Mouse (Mus musculus): ENCODE results near the gene Myo7a. TPM values are rescaled to one million over a fixed set of nuclear protein-coding genes. Genes with fewer than 3 reads are reported as not detected.

The Myo7a gene
- polyA plus RNA-seq, 1 experiment, result 3.3 TPM

DNA sequence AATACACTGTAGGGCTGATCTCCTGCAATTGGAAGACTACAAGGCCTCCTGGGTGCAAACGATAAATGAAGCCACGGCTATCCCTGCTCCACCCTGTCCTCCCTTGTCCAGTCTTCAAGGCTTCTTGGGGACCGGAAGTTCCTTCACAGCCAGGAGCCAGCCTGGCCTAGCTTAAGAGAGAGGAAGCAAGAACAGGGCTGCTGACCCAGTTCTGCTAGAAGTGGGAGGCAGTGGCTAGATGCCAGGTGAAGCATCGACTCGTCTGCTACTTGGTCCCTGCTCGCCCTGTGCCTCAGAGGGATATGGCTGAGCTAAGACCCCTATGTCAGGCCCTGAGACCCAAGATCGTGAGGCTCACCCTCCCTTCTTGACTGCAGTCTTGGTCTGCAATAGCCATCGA is 2.3 kb upstream of the Myo7a start:
- H3K4me1 ChIP-seq (ENCODE audit: control insufficient read depth, insufficient read depth, insufficient read length, low read length), result peaks cover 17% of the 10 kb centered on the region
- no peak overlapping the region for H3K4me3 ChIP-seq (ENCODE audit: insufficient read depth, low read depth, low read length)
- no peak overlapping the region for H3K27ac ChIP-seq (replicated peaks; ENCODE audit: low read depth, low read length)

DNA sequence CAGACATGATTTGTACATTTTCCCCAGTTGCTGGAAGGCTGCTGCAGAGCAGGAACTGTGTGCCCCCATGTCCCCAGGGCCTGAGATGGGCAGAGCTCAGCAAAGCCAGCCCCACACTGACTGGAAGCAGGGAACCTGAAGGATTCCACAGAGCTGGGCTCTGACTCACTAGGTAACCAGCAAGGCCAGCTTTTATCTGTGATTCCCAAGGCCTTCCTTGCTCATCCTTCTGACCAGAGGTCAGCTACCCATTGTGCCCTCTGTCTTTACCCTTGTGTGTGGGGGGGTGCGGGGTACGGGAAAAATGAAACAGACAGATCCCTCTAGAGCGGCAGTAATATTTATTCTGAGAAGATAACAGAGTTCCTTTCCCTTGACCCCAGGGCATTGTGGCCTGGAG is 1.9 kb upstream of the Myo7a start:
- Histone ChIP-seq H3K4me3 (ENCODE audit: insufficient read depth, low read depth, low read length) (no peak overlapping the region), H3K27ac (replicated peaks; ENCODE audit: low read depth, low read length) (no peak overlapping the region), H3K4me1 (ENCODE audit: control insufficient read depth, insufficient read depth, insufficient read length, low read length) (peaks cover 21% of the 10 kb centered on the region)

DNA sequence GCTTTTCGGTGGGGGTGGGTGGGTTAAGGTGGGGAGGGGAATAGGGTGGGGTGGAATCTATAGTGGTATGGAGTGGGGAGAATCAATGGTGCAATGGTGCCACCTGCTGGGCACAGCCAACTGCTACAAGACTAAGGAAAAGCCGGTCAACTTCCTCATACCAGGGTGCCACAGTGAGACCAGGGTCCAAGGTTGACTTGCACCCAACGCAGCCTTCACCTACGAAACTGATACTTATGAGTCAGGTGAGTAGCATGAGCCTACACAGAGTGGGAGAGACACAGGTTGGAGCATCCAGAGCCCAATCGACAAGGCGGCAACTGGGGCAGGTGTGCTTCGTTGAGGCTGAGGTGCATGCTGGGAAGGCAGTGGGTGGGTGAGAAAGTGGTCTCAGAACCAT is 1.0 kb upstream of the Myo7a start:
- peaks cover 25% of the 10 kb centered on the region for H3K4me1 ChIP-seq (ENCODE audit: control insufficient read depth, insufficient read depth, insufficient read length, low read length)
- H3K4me3 ChIP-seq (ENCODE audit: insufficient read depth, low read depth, low read length), result no peak overlapping the region
- H3K27ac ChIP-seq (replicated peaks; ENCODE audit: low read depth, low read length), result no peak overlapping the region

DNA sequence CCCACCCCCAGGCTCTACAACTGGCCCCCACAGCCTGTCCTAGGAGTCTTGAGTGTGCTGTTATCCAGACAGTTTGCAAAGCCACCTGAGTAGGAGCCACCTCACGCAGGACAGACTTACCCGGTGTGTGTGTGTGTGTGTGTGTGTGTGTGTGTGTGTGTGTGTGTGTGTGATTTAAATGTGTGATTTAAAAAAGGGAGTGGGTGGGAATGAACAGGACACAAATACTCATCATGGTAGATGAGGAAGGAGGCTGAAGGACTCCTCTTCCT is 573 bp upstream of the Myo7a start:
- H3K27ac ChIP-seq (replicated peaks; ENCODE audit: low read depth, low read length), result 0 out of 2 replicates have a peak overlapping the region, but pooled peaks have one; percentile 2
- no peak overlapping the region for H3K4me3 ChIP-seq (ENCODE audit: insufficient read depth, low read depth, low read length)
- H3K4me1 ChIP-seq (ENCODE audit: control insufficient read depth, insufficient read depth, insufficient read length, low read length), result peaks cover 25% of the 10 kb centered on the region

DNA sequence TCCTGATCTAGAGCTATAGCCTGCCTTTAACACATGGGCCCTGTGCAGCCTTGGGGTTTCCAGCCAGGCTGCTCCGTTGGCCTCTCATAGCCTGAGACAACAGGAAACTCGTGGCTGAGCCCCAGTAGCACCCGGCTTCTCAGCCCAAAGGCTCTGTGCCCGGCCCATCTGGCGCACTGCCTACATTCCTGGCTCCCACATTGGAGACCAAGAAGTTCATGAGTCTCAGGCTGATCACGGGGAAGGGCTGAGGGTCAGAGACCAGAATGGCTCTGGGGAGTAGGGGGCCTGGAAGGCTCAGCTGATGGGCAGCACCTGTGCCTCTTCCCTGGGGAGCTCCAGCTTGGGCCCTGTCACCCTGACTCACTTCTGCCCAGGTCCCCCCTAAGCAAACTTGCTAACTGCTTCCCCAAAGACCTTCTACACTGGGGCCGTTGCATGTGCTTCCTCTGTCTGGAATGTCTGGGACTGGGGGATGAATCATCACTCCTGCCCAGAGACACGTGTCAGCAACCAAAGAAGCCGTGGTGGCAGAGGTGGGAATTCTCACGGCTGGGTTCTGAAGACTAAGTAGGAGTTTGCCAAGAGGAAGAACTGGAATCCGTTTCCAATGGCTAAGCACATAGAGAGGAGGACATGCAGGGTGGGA is 2.2 kb downstream of the Myo7a start:
- Histone ChIP-seq H3K27ac (replicated peaks; ENCODE audit: low read depth, low read length) (peak overlapping the region; percentile 75), H3K4me3 (ENCODE audit: insufficient read depth, low read depth, low read length) (no peak overlapping the region), H3K4me1 (ENCODE audit: control insufficient read depth, insufficient read depth, insufficient read length, low read length) (peaks cover 25% of the 10 kb centered on the region)

DNA sequence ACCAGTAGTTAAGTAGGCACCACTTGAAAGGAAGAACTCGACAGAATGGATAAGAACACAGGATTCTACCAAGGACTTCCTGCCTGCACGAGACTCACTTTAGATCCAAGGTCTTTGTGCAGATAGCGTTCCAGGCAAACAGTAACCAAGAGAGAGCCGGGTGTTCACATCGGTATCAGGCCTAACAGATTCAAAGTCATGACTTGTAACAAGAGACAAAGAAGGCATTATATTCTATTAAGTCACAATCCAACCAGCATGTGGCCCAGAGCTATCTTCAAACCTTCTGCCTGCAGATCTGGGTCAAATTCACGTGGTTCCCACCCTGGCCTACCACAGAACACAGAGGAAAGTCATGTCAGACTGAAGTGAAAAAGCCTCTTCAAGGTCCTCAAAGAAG is 4.7 kb downstream of the Myo7a start:
- peaks cover 25% of the 10 kb centered on the region for H3K4me1 ChIP-seq (ENCODE audit: control insufficient read depth, insufficient read depth, insufficient read length, low read length)
- H3K4me3 ChIP-seq (ENCODE audit: insufficient read depth, low read depth, low read length), result no peak overlapping the region
- H3K27ac ChIP-seq (replicated peaks; ENCODE audit: low read depth, low read length), result no peak overlapping the region

DNA sequence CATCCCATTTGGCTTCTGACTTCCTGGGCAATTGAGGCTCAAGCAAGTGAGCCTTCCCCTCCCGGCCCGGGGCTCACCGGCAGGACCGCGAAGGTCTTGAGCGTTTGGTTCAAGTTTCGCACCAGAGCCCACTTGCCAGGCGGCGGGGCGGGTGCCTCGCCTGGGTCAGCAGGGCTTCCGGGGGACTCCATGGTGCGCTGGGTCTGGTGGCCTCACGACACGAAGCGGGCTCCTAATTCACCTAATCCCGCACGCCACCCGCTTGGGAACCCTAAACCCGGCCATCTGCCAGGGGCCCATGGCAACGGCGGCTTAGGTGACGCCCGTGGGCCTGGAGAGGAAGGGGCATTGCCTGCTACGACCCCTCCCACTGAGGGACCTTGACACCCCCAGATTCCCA is 8.1 kb downstream of the Myo7a start:
- Histone ChIP-seq H3K27ac (replicated peaks; ENCODE audit: low read depth, low read length) (no peak overlapping the region), H3K4me1 (ENCODE audit: control insufficient read depth, insufficient read depth, insufficient read length, low read length) (peaks cover 30% of the 10 kb centered on the region), H3K4me3 (ENCODE audit: insufficient read depth, low read depth, low read length) (peak overlapping the region; percentile 14; the same call in 1 of the 2 replicates)

DNA sequence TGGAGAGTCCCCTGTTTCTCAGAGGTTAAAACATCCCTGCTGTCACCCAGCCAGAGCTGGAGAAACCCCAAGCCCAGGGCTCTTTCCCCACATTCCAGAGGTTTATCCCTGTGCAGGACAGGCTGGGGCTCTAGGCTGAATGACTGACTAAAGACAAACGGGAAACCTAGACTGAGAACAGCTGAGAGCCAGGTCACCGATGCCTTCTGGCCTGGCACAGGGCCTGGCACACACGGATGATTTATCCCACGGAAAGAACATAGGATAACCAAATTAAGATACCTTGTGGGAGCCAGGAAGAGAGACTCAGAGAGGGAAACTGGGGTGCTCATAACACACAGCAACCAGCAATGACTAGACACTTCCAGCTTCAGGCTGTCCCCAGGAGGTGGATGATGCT is 9.6 kb downstream of the Myo7a start:
- 0 out of 2 replicates have a peak overlapping the region, but pooled peaks have one; percentile 15 for H3K27ac ChIP-seq (replicated peaks; ENCODE audit: low read depth, low read length)
- no peak overlapping the region for H3K4me3 ChIP-seq (ENCODE audit: insufficient read depth, low read depth, low read length)
- H3K4me1 ChIP-seq (ENCODE audit: control insufficient read depth, insufficient read depth, insufficient read length, low read length), result peaks cover 41% of the 10 kb centered on the region

DNA sequence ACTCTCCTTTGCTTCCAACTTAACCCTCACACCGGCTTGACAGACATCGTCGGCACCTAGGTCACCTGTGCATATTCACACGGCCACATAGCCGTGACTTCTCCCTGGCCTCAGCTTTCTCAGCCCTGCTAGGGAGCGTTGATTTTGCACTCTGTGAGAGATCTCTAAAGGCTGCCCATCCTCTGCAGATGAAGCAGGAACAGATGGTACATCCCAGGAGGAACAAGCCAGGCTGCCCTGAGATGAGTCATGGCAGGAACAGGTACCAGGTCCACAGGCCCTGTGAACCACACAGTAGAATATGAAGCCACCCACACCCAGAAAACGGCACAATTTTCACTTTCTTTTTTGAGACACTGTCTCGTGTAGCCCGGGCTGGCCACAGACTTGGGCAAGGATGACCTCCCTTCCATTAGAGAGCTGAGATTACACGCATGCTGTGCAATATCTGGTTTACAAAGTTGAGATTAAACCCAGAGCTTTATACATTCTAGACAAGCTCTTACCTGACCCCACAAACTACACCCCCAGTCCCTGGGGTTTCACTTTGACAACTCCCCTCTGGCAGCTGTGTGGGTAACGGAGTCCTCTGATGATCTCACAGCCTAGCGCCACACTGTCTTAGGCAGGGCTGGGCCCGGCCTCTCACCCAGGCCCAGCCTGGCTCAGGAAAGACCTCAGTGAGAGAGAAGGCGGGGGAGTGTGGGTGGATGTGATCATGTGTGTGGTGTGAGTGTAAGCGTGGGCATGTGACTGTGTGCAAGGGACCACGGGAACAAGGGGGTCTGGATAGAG is 10.5 kb downstream of the Myo7a start:
- H3K4me1 ChIP-seq (ENCODE audit: control insufficient read depth, insufficient read depth, insufficient read length, low read length), result peaks cover 49% of the 10 kb centered on the region
- H3K4me3 ChIP-seq (ENCODE audit: insufficient read depth, low read depth, low read length), result no peak overlapping the region
- peak overlapping the region; percentile 59 for H3K27ac ChIP-seq (replicated peaks; ENCODE audit: low read depth, low read length)

DNA sequence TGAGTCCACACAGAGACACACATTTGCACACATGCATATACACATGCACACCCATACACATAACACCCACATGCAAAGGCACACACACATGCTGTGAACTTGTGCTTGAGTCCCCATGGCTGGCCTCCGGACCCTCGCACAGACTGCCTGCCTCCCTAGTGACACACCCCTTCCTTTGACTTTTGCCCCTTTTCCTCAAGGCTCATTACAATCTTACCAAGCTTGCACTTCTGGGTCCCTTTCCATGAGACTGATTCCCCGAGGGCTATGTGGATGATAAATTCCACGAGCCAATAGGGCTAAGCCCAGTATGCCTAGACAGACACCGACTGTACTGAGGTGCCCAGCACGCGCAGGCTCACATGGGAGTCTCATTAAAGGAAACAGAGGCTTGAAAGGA is 13.1 kb downstream of the Myo7a start:
- no peak overlapping the region for H3K4me3 ChIP-seq (ENCODE audit: insufficient read depth, low read depth, low read length)
- peaks cover 59% of the 10 kb centered on the region for H3K4me1 ChIP-seq (ENCODE audit: control insufficient read depth, insufficient read depth, insufficient read length, low read length)
- peak overlapping the region; percentile 98 for H3K27ac ChIP-seq (replicated peaks; ENCODE audit: low read depth, low read length)

DNA sequence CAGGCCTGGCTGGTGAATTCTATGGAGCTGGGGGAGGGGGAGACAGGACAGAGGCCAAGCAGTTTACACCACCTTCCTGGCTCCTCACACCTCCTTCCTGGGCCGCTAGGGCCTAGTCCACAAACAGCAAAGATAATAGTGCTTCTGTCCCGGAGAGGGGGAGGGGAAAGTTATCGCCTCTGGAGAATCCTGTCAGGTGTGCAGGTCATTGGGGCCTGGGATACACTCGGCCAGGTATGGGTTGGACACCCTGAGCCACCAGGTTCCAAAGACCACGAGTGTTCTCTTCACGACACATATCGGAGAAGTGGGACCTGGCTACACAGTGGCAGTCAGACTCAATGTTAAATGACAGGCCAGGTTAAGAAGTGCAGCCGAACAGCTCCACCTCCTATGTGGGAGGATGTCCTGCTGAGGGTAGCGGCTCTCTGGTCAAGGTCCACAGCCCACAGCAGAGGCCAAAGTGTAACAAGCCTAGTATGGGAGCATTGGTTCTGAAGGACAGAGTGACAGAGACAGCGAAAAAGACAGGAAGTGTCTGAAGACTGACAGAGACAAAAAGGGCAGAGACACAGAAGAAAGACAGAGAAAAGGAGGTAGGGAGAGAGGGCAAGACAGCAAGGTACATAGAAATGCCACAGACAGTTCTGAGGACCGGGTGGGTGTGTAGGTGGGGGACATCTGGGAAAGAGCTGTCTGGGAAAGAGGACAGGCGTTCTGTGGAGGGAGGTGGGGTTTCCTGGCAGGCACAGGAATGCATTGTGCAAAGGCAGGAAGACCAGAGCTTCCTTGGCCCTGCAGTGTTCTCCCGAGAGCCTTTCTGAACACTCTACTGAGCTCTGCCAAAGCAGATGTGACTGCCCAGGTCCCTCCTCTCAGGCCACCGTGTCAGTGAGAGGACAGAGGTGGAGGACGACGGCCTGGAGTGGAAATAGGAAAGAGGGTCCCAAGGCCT is 14.6 kb downstream of the Myo7a start:
- peaks cover 59% of the 10 kb centered on the region for H3K4me1 ChIP-seq (ENCODE audit: control insufficient read depth, insufficient read depth, insufficient read length, low read length)
- no peak overlapping the region for H3K4me3 ChIP-seq (ENCODE audit: insufficient read depth, low read depth, low read length)

DNA sequence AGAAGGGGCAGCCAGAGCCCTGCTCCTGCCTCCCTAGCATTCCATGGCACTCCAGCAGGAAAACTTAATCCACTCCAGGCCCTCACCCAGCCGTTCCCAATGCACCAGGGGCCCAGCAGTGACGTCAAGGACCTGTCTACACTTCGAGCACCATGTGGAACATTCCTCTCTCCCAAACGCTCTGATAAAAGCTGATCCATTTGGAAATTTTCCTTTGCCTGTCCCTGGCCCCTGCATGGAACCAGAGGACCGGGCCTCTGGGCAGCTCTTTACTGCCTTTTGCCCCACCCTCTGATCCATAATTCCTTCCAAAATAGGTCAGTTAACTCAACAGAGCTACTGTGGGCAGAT is 15.4 kb downstream of the Myo7a start:
- Histone ChIP-seq H3K27ac (replicated peaks; ENCODE audit: low read depth, low read length) (peak overlapping the region; percentile 98), H3K4me3 (ENCODE audit: insufficient read depth, low read depth, low read length) (no peak overlapping the region), H3K4me1 (ENCODE audit: control insufficient read depth, insufficient read depth, insufficient read length, low read length) (peaks cover 55% of the 10 kb centered on the region)

More for the DNA sequence above, 14.6 kb downstream of the Myo7a start:
- peak overlapping the region; percentile 98 for H3K27ac ChIP-seq (replicated peaks; ENCODE audit: low read depth, low read length)

DNA sequence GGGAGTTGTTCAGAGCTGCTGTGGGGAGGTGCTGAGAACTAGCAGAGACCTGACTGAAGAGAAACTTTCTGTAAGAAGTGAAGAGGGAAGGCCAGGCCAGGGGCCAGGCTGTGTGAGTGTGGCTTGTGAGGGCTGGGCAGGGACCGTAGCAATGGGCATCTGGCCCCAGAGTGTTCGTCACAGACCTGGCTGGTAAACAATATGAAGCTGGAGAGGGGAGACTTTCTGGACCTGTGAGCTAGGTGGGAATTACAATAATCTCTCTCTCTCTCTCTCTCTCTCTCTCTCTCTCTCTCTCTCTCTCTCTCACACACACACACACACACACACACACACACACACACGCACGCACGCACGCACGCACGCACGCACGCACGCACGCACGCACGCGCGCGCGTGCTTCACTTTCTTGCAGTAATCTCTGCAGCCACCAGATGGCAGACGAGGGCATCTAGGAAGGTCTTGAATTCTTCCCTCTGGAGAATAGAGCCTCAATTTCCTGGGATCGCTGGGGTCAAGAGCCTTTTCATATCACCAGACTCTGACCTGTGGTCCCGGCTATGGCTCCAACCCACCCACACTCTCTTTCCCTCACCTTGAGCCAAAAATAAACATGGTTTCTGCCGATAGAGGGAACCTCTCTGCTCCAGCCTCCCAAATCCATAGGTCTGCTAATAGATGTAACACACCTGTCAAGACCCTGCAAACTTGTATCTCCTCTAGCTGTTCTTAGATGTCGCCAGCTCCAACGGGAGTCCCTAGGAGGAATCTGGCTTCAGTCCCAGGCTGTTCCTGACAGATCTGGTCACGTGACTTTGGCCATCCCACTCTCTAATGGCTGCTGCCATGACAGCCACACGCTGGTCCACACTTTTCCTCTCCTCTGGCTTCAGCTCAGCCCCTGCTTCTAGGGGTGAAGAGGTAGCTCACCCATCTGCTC is 16.1 kb downstream of the Myo7a start:
- Histone ChIP-seq H3K4me3 (ENCODE audit: insufficient read depth, low read depth, low read length) (peak overlapping the region; percentile 59), H3K27ac (replicated peaks; ENCODE audit: low read depth, low read length) (peak overlapping the region; percentile 98), H3K4me1 (ENCODE audit: control insufficient read depth, insufficient read depth, insufficient read length, low read length) (peaks cover 50% of the 10 kb centered on the region)

DNA sequence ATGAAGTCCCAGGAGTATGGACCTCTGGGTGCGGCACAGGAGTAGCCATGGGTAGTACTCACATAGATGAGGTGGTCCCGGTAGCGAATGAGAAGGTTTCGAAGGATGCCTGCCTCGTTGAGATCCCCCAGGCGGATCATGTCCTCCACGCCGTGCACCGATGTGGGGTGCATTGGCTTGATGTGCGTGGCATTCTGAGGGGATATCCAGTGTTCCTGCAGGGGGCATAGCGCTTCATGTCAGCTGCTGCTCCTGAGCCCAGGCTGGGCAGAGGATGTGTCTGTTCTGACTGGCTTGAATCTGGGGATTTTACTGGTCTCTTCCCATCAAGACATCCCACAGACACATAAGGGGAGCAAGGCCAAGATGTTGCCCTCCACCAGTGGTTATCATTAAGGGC is 16.8 kb downstream of the Myo7a start:
- H3K4me1 ChIP-seq (ENCODE audit: control insufficient read depth, insufficient read depth, insufficient read length, low read length), result peaks cover 44% of the 10 kb centered on the region
- H3K27ac ChIP-seq (replicated peaks; ENCODE audit: low read depth, low read length), result no peak overlapping the region; the same call in 1 of the 2 replicates
- no peak overlapping the region; the same call in 1 of the 2 replicates for H3K4me3 ChIP-seq (ENCODE audit: insufficient read depth, low read depth, low read length)

All from brown adipose tissue, adult 24 weeks (tissue).